8 mouse cellular contexts compared by ENCODE assay signal in the genomic region with DNA sequence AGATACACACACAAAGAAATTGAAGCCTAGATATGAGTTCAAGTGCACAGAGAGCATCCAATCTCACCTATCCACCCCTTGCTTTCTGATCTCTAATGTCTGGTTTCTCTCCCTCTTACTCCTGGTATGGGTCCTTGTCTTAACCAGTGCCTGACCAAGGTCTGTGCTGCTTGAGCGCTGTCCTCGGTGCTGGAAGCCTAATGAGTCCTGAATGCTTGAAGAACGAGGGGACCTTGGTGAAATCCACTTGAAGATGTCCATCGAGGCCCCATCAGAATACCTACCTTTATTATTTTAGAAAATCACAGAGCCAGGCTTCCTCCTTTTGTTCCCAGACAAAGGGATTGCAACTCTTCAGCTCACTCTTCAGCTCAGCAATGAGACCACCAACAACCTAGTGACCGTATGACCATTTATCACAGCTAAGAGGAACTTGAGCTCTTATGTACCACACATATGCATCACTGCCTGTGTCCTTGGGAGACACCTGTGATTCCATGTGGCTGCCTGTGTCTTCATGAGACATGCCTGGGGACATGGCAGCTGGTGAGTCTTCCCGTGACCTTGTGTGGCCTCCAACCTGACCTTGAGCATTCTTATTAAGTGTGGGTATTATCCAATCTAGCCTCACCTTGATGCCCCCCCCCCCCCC. TPM values are rescaled to one million over a fixed set of nuclear protein-coding genes. Genes with fewer than 3 reads are reported as not detected.
A peak's percentile ranks its signal among the peaks of the same experiment; 100 is the strongest.
DNase-seq lines count a peak whose midpoint lies in the region; ATAC-seq lines count a peak whose summit lies in the region.

No protein-coding gene starts in this region.

- DNase-seq in heart, postnatal 25 days (ENCODE audit: low spot score), result no peak
- peak; percentile 36 for DNase-seq in MN1 (ENCODE audit: low spot score)
- DNase-seq in retina, embryonic 14.5 days (ENCODE audit: low spot score), result peak; percentile 67
- DNase-seq in urinary bladder, adult 18-20 months (ENCODE audit: low spot score in 2 of 2), result no peak
- DNase-seq in left cerebral cortex, postnatal 10 days (ENCODE audit: extremely low spot score in 1 of 2, low spot score in 2 of 2), result no peak

- intact Hi-C loops in heart, postnatal 25 days (cut with DNase I), result no loop called here
- intact Hi-C loops in left cerebral cortex, postnatal 10 days (cut with DNase I), result no loop called here

- 20% methylated on average over 6 of the region's 6 CpGs for WGBS in heart, embryonic 13.5 days
- 21% methylated on average over 6 of the region's 6 CpGs for WGBS in embryonic facial prominence, embryonic 13.5 days
- WGBS in limb, embryonic 12.5 days, result 22% methylated on average over 6 of the region's 6 CpGs

- peaks cover 53% of the 10 kb centered on the region for H3K27me3 ChIP-seq in heart, embryonic 13.5 days (replicated peaks)
- peaks cover 17% of the 10 kb centered on the region for H3K27me3 ChIP-seq in embryonic facial prominence, embryonic 13.5 days
- H3K27me3 ChIP-seq in limb, embryonic 12.5 days, result peaks cover 28% of the 10 kb centered on the region

- H3K4me1 ChIP-seq in heart, embryonic 13.5 days, result peaks cover 10% of the 10 kb centered on the region
- H3K4me1 ChIP-seq in embryonic facial prominence, embryonic 13.5 days, result peaks cover 11% of the 10 kb centered on the region; the same call in 1 of the 2 replicates
- H3K4me1 ChIP-seq in limb, embryonic 12.5 days (replicated peaks), result peaks cover 7% of the 10 kb centered on the region; the same call in 1 of the 2 replicates

- no peak overlapping the region for H3K27ac ChIP-seq in heart, embryonic 13.5 days (replicated peaks)
- H3K27ac ChIP-seq in embryonic facial prominence, embryonic 13.5 days, result no peak overlapping the region
- H3K27ac ChIP-seq in limb, embryonic 12.5 days, result no peak overlapping the region

- peaks cover 5% of the 10 kb centered on the region; the same call in 1 of the 2 replicates for H3K9me3 ChIP-seq in heart, embryonic 13.5 days
- H3K9me3 ChIP-seq in embryonic facial prominence, embryonic 13.5 days, result no peaks in the 10 kb centered on the region
- 0 out of 2 replicates have a peak, but pooled peaks cover 7% of the 10 kb centered on the region for H3K9me3 ChIP-seq in limb, embryonic 12.5 days

- ATAC-seq in heart, embryonic 13.5 days (ENCODE audit: extremely low read depth, insufficient number of reproducible peaks, low FRiP score, low TSS enrichment), result no peak
- ATAC-seq in embryonic facial prominence, embryonic 13.5 days (ENCODE audit: insufficient number of reproducible peaks, insufficient read depth, low FRiP score, low TSS enrichment, low read depth), result no peak
- ATAC-seq in limb, embryonic 12.5 days (ENCODE audit: insufficient number of reproducible peaks, insufficient read depth, low FRiP score, low TSS enrichment, low read depth), result 0 out of 2 replicates have a peak, but pooled peaks have one; percentile 26

- H3K36me3 ChIP-seq in heart, embryonic 13.5 days, result no peaks in the 10 kb centered on the region
- H3K36me3 ChIP-seq in embryonic facial prominence, embryonic 13.5 days, result no peaks in the 10 kb centered on the region
- H3K36me3 ChIP-seq in limb, embryonic 12.5 days, result no peaks in the 10 kb centered on the region

- H3K4me3 ChIP-seq in heart, embryonic 13.5 days, result 0 out of 2 replicates have a peak overlapping the region, but pooled peaks have one; percentile 59
- peak overlapping the region; percentile 56 for H3K4me3 ChIP-seq in embryonic facial prominence, embryonic 13.5 days
- peak overlapping the region; percentile 54 for H3K4me3 ChIP-seq in limb, embryonic 12.5 days (replicated peaks)

- peak overlapping the region; percentile 93 for H3K4me2 ChIP-seq in heart, embryonic 13.5 days
- peak overlapping the region; percentile 96 for H3K4me2 ChIP-seq in embryonic facial prominence, embryonic 13.5 days
- H3K4me2 ChIP-seq in limb, embryonic 12.5 days, result peak overlapping the region; percentile 96

- H3K9ac ChIP-seq in heart, embryonic 13.5 days, result no peak overlapping the region
- H3K9ac ChIP-seq in embryonic facial prominence, embryonic 13.5 days, result no peak overlapping the region
- no peak overlapping the region for H3K9ac ChIP-seq in limb, embryonic 12.5 days (replicated peaks)

RNA-seq across cellular contexts. Expression of a gene that starts 0.4 kb away (rescaled TPM):
- 0.35 and 0.76 TPM in 2 replicates for polyA plus RNA-seq in heart, embryonic 13.5 days (2015; fragmentation: Nextera tagmentation; extraction: Ambion mirVana)
- total RNA-seq in heart, postnatal 25 days (2021), result 1 to 10 TPM; 3.2 to 3.4 TPM
- 1.8 and 2.4 TPM in 2 replicates for polyA plus RNA-seq in embryonic facial prominence, embryonic 13.5 days (2015; fragmentation: Nextera tagmentation; extraction: Ambion mirVana)
- polyA plus RNA-seq in limb, embryonic 12.5 days (2016; fragmentation: Nextera tagmentation; extraction: Ambion mirVana), result 1.0 and 2.8 TPM in 2 replicates
- 100 to 1,000 TPM; 134 to 136 TPM for total RNA-seq in left cerebral cortex, postnatal 10 days (2021)

RNA-seq across cellular contexts. Expression of a gene that starts 36.1 kb away (rescaled TPM):
- not detected in 2 replicates for polyA plus RNA-seq in heart, embryonic 13.5 days (2015; fragmentation: Nextera tagmentation; extraction: Ambion mirVana)
- total RNA-seq in heart, postnatal 25 days (2021), result not detected
- polyA plus RNA-seq in embryonic facial prominence, embryonic 13.5 days (2015; fragmentation: Nextera tagmentation; extraction: Ambion mirVana), result not detected in 2 replicates
- polyA plus RNA-seq in limb, embryonic 12.5 days (2016; fragmentation: Nextera tagmentation; extraction: Ambion mirVana), result not detected in 2 replicates
- total RNA-seq in left cerebral cortex, postnatal 10 days (2021), result not detected

RNA-seq across cellular contexts. Expression of a gene that starts 53.7 kb away (rescaled TPM):
- polyA plus RNA-seq in heart, embryonic 13.5 days (2015; fragmentation: Nextera tagmentation; extraction: Ambion mirVana), result not detected in 2 replicates
- not detected for total RNA-seq in heart, postnatal 25 days (2021)
- polyA plus RNA-seq in embryonic facial prominence, embryonic 13.5 days (2015; fragmentation: Nextera tagmentation; extraction: Ambion mirVana), result not detected in 2 replicates
- polyA plus RNA-seq in limb, embryonic 12.5 days (2016; fragmentation: Nextera tagmentation; extraction: Ambion mirVana), result not detected in 2 replicates
- not detected for total RNA-seq in left cerebral cortex, postnatal 10 days (2021)

Comparison
In these comparisons a context has a peak if more than half of its experiments do, and no peak if none do; other contexts are left out.
1. DNase-seq: peak in MN1 (single experiment) and retina, embryonic 14.5 days (single experiment); none in heart, postnatal 25 days (single experiment), urinary bladder, adult 18-20 months (0 of 2) and left cerebral cortex, postnatal 10 days (0 of 2).
2. Peak in every context shown above with its lines, with median percentiles within 50 percentile points of each other: H3K4me2 ChIP-seq and H3K4me3 ChIP-seq.